Mouse (Mus musculus) mouse trophoblast stem cell (cell line): ENCODE measurements around the gene Kcnb1.

Source experiments
- in situ Hi-C, 2 experiments: fragments of 300-500 bp; cut with MseI, MboI; formaldehyde crosslinking; loops; 2 replicates in 1 of 2; 3 replicates in 1 of 2; pipeline ENCODE4 v1.15.1; 2025

The Kcnb1 gene

DNA sequence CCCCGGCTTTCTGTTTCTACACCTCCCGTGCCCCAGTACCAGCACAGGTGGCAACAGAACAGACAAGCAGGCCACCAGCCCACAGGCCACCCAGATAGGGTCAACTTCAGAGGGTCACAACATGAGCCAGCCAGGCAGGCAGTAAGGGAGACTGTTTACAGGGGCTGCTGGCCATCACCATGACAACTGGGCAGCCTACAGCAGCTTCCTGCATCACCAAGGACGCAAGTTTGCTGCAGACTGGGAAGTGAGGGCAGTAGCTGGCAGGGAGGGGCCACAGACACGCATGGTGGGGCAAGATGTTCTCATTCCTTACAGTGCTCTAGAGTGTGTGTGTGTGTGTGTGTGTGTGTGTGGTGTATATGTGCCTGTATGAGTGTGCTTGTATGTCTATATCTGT is 108.3 kb downstream of the Kcnb1 start:
- in situ Hi-C loops, result no loop called here

DNA sequence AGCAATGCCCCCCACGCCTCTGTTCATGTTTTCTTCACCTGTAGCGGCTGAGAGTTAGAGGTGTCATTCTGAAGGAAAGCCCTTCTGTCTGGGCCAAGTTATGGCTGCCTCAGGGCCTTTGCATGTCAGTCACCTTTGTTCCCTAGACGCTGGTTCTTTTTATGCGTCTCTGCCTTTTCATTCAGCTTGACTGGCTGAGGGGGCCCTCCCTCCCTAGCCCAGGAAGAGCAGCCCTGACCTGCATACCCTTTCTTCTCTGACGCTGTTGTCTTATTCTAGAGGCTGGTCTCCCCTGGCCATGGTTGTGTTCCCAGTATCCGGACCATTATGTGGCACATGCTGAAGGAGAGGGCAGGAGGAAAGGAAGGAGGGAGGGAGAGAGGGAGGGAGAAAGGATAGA is 108.8 kb downstream of the Kcnb1 start:
- in situ Hi-C loops, result no loop called here

DNA sequence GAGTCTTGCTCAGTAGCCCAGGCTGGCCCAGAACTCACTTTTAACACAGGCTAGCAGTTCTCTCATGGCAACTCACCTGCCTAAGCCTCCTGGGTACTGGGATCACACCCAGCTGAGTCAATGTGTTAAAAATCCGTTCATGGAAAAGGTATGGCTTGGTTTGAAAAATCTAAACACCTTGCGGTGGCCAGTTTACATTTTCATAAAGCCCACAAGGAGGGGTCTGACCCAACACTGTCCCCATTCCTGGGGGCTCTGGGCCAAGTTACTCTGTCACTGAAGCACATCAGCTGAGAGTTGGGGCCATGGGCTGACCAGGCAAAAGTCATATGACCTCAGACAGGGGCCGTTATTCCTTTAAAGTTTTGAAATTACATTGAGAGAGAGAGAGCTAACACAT is 109.6 kb downstream of the Kcnb1 start:
- in situ Hi-C loops, result no loop called here

DNA sequence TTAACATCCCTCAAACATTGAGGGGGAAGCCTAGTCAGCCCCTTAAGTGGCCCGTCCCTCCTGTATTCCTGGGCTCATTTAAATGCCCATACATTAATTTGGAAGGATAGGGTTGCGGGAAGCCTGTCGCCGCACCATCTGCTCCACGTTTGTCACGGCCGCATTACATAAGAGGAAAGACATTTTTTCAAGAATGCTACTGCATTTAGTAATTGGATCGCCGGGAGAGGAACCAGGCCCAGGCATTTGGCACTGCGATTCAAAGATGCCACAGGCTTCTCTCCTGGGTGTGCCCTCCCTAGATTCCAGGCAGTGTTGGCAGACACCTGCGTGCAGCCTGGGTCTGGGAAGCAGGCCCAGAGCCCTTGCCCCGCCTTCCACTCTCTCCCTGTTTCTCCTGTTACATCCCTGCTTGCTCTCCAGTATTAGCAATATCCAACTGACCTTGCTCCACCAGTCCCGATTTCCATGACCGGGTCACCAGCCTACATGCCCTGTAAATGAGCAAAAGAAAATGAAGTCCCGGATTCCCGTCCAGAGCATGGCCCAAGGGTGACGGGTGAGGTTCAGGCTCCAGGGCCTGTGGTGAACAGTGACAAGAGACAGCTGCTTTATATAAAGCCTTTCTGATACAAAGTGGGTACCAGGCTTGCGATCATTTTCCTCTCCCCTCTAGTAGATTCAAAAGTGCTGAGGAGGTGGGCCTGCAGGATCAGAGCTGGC is 110.3 kb downstream of the Kcnb1 start:
- in situ Hi-C loops, result loop anchor here in 1 of 2 experiments (5.0 kb wide), 1 partner anchor 133 kb away; no protein-coding TSS in a partner anchor

DNA sequence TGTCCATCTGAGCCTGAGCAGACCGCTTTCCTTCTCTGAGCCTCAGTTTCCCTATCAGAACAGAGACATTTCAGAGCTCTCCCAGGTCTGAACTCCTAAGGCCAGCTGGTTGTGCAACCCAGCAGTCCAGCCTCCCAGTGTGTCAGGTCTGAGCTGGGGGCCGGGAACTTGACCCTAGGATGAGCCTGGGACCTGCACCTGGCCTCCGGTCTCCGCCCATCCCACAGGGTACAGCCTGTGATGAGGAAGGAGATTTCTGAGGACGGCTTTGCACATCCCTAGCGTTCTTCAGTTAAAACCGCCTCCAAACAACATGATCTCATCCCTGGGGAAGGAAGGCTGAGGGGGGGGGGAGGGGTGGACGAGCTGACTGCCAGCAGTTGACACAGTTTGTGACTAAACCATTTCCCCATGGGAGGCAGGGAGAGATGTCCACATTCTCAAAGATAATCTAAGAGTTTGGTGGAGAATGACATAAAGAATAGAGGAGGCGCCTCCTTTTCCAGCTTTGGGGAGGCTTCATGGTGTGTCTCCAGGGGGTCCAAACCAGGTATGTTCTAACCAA is 110.9 kb downstream of the Kcnb1 start:
- in situ Hi-C loops, result loop anchor here in 1 of 2 experiments (5.0 kb wide), 1 partner anchor 133 kb away; no protein-coding TSS in a partner anchor

DNA sequence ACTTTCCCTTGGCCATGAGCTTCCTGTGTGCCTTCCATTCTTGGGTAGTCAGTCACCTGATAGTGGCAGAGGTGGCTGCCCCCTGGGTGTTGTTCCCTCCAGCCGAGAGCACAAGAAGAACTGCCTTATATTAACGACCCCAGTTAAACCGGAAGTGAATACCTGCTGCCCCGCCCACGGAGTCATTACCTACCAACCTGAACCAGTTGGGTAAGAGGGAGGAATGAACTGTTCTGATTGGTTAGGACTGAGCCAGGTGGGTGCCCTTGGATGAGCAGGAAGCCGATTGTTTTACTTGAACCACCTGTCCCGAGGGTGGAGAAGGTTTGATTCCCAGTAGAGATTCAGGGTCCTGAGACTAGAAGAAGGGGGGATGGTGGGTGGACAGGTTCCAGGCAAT is 111.5 kb downstream of the Kcnb1 start:
- in situ Hi-C loops, result loop anchor here in 1 of 2 experiments (5.0 kb wide), 1 partner anchor 134 kb away; no protein-coding TSS in a partner anchor

DNA sequence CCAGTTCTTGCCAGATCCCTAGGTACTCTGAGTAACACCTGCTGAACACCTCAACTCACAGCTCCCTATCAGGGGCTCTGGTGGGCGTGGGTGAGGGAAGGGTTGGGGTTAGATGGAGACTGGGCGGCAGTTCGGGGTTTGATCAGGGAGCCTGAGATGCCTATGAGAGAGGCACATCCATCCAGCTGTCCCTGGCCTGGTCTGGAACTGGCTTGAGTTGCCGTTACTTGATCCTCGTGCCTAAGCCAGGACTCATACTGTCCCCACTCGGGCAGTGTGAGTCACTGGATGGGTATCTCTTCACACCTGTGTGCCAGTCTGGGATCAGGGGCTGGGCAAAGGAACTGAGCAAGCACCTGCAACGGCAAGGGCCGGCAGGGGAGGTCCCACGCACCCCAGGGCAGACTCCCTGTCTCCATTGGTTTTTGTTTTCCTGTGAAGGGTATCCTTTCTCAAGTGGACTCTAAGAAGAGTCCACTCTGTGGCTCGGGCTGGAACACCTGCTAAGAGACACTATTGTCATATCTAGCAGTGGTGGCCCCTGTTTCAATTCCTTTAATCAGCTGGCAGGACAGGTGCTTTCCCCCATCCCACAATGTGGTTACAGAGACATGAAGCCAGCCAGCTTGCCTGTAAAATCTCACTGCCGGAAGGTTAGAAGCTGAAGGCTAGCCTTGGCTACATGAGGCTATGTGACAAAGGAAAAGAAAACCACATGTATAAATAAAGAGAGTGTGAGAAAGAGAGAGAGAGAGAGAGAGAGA is 112.6 kb downstream of the Kcnb1 start:
- in situ Hi-C loops, result loop anchor here in 1 of 2 experiments (5.0 kb wide), 1 partner anchor 135 kb away; no protein-coding TSS in a partner anchor

DNA sequence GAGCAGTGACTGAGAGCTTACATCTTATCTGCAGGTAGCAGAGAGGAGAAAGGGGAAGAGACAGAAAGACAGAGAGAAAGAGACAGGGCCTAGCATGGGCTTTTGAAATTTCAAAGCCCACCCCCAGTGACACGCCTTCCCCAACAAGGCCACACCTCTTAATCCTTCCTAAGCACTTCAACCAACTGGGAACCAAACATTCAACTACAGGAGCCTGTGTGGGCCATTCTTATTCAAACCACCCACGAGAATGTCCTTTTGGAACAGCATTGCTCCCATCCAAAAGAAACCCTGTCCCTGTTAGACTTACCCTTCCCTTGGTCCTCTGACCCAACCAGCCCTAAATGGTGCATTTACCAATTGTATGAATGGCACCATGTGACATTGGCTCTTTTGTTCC is 113.2 kb downstream of the Kcnb1 start:
- in situ Hi-C loops, result loop anchor here in 1 of 2 experiments (5.0 kb wide), 1 partner anchor 136 kb away; no protein-coding TSS in a partner anchor

DNA sequence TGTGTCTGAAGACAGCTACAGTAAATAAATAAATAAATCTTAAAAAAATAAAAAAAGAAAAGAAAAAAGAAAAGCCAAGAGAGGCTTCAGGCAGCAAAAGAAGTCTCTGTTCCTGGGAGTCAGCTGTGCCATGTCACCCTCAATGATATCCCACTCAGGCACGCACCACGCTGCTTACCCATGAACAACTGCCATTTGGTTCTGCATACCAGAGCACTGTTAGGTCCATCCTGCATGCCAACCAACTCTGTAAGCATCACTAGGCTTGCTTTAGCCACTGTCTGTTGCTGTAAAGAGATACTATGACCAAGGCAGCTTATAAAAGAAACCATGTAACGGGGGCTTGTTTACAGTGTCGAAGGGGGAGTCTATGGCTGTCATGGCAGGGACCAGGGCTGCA is 113.6 kb downstream of the Kcnb1 start:
- in situ Hi-C loops, result loop anchor here in 1 of 2 experiments (5.0 kb wide), 1 partner anchor 136 kb away; no protein-coding TSS in a partner anchor

DNA sequence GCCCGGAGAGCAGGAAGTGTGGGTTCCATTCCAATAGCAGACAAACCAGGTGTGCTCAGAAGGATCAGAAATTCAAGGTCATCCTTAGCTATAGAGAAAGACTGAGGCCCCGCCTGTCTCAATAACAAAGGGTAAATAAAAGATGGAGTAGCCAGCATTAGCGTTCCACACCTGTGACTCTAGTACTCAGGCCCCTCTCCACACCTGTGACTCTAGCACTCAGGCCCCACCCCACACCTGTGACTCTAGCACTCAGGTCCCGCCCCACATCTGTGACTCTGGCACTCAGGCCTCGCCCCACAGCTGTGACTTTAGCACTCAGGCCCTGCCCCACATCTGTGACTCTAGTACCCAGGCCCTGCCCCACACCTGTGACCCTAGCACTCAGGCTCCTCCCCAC is 115.4 kb downstream of the Kcnb1 start:
- in situ Hi-C loops, result loop anchor here in 1 of 2 experiments (5.0 kb wide), 1 partner anchor 138 kb away; no protein-coding TSS in a partner anchor

DNA sequence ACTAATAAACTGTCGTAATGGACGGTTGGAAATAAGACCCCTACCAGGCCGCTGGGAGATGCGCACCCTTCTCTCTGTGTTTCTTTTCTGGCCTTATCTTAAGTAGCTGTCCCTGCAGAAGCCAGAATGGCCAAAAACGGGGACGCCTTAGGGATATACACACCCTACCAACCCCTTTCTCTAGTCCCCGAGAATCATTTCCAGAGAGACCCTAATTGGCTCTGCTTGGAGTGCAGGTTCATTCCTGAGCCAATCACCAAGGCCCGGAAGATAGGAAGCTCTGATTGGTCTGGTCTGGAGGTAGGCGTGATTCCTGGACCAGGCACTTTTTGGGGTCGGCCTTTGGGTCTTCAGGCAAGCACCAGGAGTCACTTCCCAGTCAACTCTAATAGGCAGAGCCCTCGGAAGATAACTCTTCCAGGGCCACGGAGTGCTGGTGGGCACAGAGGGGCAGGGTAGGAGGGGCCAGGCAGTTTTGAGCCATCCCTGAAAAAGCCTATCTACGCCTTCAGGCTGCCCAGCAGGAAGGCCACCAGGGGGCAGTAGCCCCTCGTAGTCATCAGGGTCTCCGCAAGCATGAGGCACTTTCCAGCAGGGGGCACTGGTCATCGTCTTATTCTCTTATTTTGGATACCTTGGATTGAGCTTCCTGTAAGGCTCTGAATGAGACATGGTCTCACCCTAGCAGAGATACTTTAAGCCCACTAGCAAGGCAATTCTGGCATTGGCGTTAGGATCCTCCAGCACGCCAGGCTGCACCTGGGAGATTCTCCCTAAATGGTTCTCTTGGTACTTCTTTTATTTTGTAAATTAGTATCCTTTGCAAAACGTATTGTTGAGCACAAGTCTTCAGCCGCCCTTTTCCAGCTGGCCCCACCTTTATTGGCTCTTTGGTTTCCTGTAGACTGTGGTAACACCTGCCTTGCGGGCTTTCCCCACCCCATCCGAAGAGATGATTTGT is 118.0 kb downstream of the Kcnb1 start:
- in situ Hi-C loops, result loop anchor here in 1 of 2 experiments (5.0 kb wide), 1 partner anchor 140 kb away; no protein-coding TSS in a partner anchor

DNA sequence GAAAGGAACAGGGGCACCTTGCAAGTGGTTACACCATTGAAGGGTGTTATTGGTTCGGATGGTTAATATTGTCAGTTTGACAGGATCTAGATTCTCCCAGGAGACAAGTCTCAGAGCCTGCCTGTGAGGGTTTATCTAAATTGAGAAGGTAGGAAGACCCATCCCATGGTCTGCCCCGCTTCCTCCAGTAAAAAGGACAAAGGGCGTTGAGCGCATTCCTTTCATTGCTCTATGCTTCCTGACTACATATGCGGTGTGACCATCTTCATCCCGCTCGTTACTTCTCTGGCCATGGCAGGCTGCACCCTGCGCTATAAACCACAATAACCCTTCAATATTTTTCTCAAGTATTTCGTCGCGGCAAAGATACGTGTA is 118.7 kb downstream of the Kcnb1 start:
- in situ Hi-C loops, result loop anchor here in 1 of 2 experiments (5.0 kb wide), 1 partner anchor 141 kb away; no protein-coding TSS in a partner anchor

DNA sequence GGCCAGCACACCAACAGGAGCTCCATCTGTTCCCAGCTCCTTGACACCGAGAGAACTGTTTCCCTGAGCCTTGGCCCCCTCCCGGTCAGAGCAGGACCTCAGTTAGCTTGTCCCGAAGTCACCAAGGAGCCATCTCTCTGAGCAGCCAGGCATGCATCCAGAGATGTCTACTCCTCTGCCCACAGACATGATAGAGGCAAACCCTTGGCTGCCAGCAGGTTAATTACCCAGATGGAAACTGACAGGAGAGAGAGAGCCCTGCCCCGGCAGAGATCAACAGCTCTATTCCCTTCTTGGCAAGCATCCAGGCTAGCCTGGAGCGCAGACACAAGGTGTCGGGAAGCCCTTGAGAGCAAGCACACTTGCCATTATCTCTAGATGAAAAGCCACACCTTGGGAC is 119.6 kb downstream of the Kcnb1 start:
- in situ Hi-C loops, result loop anchor here in 1 of 2 experiments (5.0 kb wide), 1 partner anchor 142 kb away; no protein-coding TSS in a partner anchor

DNA sequence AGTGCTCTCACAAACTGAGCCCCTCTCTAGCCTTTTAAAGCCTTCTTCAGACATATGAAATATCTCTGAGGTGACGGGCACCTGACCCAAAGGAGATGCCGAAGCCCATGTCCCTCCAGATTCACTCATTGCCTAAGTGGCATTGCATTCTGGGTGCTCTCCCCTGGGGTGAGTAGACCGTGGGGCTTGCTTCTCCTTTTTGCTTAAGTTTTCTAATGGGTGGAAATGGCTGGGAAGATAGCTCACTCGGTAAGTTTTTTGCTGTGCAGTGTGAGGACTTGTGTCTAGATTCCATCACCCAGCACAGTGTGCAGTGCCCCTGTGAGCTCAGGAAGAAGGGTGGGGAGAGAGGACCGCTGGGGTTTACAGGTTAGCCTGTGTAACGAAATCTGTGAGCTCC is 122.4 kb downstream of the Kcnb1 start:
- in situ Hi-C loops, result no loop called here

DNA sequence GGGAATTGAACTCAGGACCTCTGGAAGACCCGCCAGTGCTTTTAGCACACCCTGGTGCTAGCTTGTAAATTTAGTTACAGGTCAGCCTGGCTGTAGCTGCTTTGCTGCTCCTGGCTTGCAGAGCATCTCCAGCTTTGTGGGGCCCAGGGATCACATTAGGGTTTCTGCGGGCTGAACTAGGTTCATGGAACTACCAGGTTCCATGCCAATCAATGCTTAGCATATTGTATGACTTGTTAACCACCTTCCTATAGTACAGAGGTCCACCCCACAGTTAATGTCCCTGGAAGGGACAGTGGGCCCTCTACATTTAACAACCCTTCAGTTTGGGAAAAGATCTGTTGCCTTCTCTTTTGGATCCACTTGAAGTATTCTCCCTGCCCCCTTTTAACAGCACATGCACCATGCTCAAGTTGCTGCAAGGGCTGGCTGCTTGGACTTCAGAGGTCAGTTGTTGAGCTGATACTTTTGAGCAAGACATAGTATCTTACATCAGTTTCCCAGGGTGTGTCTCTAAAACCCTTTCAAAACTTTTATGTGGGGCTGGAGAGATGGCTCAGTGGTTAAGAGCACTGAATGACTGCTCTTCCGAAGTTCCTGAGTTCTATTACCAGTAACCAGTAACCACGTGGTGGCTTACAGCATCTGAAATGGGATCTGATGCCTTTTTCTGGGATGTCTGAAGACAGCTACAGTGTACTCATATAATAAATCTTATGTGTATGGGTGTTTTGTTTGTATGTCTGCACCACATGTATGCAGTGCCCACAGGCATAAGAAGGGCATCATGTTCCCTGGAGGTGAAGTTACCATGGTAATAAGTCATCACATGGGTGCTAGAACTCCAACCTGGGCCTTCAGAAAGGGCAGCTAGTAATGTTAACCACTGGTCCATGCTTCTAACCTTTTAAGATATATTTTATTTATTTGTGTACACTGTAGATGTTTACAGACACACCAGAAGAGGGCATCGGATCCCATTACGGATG is 123.1 kb downstream of the Kcnb1 start:
- in situ Hi-C loops, result no loop called here

DNA sequence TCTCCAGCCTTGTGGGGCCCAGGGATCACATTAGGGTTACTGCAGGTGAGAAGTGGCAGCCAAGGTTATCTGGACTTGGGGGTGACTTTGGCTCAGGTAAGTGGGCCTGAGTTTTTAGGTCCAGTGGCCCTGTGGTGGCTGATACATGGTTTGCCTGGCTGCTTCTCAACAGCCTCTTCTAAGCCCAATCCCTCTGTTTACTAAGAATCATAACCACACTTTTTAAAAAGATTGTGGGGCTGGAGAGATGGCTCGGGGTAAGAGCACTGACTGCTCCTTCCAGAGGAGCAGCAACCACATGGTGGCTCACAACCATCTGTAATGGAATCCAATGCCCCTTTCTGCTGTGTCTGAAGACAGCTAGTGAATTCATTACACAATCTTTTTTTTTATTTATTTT is 123.9 kb downstream of the Kcnb1 start:
- in situ Hi-C loops, result no loop called here

DNA sequence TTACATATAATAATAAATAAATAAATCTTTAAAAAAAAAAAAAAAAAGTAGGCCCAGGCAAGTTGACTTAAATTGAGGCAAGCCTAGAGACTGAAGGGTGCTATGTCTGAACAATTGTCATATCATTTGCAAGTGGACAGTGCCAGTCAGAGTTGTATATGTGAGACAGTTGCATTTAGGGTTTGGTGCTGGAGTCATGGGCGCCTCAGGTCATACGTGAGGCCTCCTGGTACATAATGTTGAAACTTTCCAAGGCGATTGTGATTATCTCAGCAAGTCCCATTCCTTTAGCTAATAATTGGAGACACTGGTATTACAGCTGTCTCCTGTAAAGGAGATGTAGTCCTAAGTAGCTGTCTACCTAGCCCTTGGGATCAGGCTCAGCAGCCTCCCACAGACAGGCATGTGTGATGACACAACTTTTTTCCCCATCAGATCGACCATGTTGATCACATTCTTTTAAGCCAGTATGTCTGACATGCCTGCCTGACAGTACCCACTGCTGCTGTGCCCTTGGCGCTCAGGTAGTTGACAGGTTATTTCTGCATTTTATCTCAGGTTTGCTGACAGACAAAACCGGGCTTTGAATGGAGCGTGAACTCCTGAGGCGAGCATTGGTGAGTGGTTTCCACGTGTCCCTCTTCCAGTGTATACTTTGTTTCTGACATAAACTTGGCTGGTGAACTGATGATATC is 125.2 kb downstream of the Kcnb1 start:
- in situ Hi-C loops, result no loop called here

DNA sequence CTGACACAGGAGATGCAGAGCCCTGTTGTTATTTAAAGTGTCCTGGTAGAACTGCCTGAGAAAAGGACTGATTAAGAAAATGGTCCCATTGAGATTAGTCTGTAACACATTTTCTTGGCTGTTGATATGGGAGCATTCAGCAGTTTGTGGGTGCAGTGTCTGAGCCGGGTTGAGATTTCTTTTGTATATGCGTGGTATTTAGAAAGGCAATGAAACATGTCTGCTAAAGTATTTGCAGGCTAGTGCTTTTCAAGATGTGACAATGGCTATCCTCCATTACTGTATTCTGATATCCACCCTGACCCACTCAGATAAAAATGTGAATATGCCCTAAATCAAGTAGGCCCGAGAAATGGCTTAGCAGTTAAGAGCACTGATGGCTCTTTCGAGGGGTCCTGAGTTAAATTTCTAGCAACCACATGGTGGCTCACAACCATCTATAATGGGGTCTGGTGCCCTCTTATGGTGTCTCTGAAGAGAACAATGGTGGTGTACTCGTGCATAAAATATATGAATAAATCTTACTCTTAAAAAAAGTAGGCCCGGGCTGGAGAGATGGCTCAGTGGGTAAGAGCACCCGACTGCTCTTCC is 126.0 kb downstream of the Kcnb1 start:
- in situ Hi-C loops, result no loop called here
